Mouse (Mus musculus) E14TG2a.4 (cell line): ENCODE measurements around the gene Smad6.

Experiments used
- CTCF ChIP-seq: conservative IDR thresholded peaks from 2 replicates; pipeline ENCODE4 v1.5.1; 2014; ENCODE audit warnings: low read length
- NANOG ChIP-seq: IDR thresholded peaks from 2 replicates; pipeline ENCODE4 v1.6.1; 2014; ENCODE audit warnings: borderline replicate concordance, low read length, mixed read lengths
- POU5F1 ChIP-seq: IDR thresholded peaks from 2 replicates; pipeline ENCODE4 v1.6.1; 2014; ENCODE audit warnings: low read length, borderline replicate concordance

DNA sequence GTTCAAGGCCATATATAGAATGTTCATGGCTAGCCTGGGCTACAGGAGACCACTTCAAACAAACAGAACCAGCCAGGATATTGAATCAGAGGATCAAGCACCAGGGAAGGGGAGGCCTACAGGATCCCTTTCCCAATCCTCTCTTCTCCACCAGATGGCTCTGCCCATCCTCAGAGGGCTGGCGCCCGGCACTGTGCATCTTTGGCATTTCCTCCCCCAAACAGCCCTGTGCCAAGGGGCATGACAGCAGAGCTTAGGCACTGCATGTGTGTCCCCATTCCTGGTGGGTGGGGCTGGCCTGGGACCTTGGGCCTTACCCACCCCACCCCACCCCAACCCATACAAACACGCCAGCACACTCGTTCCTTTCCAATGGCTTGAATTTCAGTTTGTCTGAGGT lies 24.4 kb downstream of the Smad6 start:
- no peak for TF ChIP-seq CTCF
- no peak for TF ChIP-seq POU5F1
- TF ChIP-seq NANOG: no peak
